Mouse (Mus musculus): Measurements from ENCODE around the gene Phf21a.

Phf21a gene

DNA sequence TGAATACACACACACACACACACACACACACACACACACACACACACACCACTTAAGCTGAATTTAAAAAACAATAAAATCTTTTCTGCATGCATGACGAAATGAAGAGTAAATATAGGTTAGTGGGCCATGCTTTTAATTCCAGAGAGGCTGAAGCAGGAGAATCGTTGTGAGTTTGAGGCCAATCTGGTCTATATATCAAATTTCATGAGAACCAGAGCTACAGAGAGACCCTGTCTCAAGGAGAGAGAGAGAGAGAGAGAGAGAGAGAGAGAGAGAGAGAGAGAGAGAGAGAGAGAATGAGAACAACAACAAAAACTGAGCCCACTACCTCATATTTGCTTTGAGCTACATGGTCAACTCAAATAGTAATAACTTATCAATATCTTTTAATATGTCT lies at the start of gene Phf21a:
Phf21a (plus strand) TSS at position 301 of the 400 bp plus-strand sequence.
- no peak for DNase-seq (ENCODE audit: low read depth, low spot score)

GRCm38 (mm10) chr2:92043285-92043684 lies 49.6 kb upstream of the Phf21a start:
- no peak for DNase-seq (ENCODE audit: low read depth, low spot score)

GRCm38 (mm10) chr2:92047601-92048000 lies 45.3 kb upstream of the Phf21a start:
- no peak for DNase-seq (ENCODE audit: low read depth, low spot score)

DNA sequence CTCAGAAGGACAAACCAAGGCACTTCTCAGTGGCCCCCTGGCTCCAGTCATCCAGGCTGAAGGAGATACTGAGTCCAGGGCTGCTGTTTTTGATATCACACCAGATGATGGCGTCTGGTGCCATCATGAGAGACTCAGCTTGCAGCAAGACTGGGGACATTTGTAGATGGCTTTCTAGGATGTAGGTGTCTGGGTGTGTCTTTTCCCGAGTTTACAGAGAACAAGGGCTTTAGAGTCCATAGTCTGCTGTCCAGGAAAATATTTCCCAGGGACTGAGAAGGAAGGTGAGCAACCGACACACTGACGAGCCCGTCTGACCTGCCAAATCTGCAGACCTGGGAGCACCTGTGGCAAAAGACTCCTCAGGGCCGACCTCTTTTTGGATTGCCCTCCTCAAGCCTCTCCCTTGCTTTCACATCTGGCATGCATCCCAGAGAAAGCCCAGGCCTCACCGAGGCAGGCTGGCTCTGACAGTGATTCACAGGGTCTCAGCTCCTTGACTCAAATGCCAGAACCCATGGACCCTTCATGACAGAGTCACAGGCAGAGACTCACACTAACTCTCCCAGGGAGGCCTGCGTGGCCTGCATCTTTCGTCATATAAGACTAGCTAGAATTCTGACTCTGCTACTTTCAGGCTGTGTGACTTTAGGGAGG lies 44.8 kb upstream of the Phf21a start:
- DNase-seq (ENCODE audit: low read depth, low spot score) = no peak

GRCm38 (mm10) chr2:92052188-92052587 lies 40.7 kb upstream of the Phf21a start:
- DNase-seq (ENCODE audit: low read depth, low spot score) = peak; percentile 14

- DNase-seq (ENCODE audit: low read depth, low spot score) = no peak
Measured at GRCm38 (mm10) chr2:92052754-92053153, 40.2 kb upstream of the Phf21a start.

DNA sequence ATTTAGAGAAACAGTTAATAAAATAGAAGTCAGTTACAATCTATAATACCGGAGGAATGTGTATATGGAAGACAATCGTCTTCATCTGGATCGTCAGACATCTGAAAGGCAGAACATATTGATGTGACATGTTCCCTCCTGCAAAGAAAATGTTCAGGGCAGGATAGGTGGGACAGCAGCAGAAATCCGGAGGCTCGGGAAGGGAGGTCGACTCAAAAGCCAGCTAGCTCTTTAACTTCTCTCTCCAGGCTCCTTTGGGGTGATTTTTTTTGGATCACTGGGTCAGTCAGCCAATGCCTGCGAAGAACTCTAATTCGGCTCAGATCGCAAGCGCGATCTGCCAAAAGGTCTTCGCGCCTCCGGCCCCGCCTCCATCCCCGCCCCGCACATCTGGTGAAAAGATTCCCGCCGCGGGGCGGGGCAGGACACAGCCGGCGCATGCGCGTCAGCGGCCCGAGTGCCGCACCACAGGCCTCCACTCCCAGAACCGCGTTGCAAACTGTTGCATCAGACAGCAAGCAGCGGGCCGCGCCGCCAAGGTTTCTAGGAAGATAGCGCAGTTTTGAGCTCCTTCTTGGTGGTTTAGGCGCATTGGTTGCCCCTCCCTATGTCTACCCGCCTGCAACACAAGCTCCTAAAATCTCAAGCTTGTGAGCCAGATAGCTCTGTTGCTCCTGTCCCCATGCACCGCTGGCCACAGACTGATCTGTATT lies 37.7 kb upstream of the Phf21a start:
- peak; percentile 95 for DNase-seq (ENCODE audit: low read depth, low spot score)

DNA sequence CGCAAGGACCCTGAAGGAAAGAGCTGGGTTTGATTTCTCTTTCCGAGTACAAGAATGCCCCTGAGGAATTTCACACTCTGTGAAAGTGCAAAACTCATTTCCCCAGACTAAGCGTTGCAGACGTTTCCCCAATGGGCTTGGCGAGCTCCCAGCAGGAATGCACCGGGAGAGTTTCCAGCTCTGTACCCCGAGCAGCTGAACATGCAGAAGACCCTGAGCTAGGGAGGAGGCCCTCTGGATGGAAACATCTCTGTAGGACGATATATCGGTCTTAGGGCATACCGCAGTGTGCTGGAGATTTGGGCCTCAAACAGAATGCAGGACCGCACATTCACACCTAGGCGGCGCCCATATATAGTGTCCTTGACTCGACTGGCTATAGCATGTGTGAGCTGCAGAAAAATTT lies 37.1 kb upstream of the Phf21a start:
- no peak for DNase-seq (ENCODE audit: low read depth, low spot score)

- DNase-seq (ENCODE audit: low read depth, low spot score) = peak; percentile 24
Measured at GRCm38 (mm10) chr2:92056760-92057159, 36.2 kb upstream of the Phf21a start.

DNA sequence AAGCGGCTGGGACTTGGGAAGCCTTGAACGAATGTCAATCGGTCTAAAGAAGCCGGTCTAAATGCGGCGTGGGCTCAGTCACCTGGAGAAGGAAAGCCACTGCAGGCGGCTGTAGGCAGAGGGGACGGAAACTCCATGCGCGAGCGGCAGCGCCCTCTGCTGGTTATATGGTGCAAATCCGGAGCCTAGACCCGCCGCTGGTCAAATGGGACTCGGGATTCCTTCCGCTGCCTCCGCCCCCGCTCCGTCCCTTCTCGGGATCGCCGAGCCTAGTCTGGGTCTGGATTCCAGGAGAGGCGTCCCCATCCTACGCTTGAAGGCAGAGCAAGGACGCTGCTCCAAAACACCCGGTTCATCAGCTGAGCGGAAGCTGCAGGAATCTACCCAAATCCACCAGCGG lies 34.4 kb upstream of the Phf21a start:
- DNase-seq (ENCODE audit: low read depth, low spot score) = peak; percentile 89

GRCm38 (mm10) chr2:92058936-92059335 lies 34.0 kb upstream of the Phf21a start:
- no peak for DNase-seq (ENCODE audit: low read depth, low spot score)

DNA sequence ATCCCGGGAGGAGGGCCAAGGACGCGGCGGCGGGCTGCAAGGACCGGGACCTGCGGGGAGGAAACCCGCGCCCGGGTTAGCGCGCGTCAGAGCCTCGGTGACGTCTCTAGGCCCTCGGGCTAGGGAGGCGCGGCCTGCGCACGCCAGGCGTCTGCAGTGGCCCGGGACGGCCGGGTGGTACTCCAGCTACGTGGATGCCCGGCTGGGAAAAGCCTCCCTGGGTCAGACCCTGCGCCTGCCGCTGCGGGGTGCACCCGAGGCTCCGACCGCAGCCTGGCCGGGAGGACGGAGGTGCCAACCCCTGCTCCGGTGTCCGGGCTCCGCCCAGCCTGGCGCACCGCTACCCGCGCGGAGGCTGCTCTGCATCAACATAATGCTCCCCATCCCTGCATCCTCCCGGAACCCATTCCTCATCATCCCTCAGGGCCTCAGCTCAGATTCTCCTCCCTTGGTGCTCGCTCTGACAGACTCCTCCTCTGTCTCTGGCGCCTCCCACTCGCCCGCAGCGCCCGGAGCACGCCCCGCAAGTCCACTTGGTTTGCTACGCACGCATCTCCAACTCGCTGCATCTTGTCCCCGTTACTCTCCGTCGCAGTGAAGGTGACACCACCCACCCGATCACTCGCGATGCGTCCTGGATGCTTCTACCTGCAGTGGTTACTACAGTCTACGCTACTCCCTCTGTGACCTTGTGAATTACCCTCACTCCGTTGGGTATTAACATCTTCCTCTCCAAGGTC lies 33.3 kb upstream of the Phf21a start:
- peak; percentile 76 for DNase-seq (ENCODE audit: low read depth, low spot score)

- DNase-seq (ENCODE audit: low read depth, low spot score) = peak; percentile 65
Measured at GRCm38 (mm10) chr2:92060291-92060690, 32.6 kb upstream of the Phf21a start.

GRCm38 (mm10) chr2:92061337-92061736 lies 31.6 kb upstream of the Phf21a start:
- DNase-seq (ENCODE audit: low read depth, low spot score) = no peak

DNA sequence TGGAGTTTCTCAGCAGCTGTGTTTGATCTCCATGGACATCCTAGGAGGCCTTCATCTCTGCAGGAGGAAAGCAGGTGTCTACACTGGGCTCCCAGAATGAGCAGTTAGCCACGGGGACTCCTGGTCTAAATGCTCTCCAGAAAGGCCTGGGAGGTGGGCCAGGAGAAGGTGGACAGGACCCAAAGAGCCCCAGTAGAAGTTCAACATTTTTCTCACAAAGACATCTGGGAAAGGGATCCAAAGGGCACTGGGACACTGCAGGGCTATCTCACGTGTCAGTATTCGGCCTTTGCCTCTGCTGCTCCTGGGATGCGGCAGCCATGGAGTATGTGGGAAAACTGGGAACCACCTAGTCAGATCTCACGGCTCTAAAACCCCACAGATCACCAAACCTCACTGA lies 29.8 kb upstream of the Phf21a start:
- DNase-seq (ENCODE audit: low read depth, low spot score) = no peak

DNA sequence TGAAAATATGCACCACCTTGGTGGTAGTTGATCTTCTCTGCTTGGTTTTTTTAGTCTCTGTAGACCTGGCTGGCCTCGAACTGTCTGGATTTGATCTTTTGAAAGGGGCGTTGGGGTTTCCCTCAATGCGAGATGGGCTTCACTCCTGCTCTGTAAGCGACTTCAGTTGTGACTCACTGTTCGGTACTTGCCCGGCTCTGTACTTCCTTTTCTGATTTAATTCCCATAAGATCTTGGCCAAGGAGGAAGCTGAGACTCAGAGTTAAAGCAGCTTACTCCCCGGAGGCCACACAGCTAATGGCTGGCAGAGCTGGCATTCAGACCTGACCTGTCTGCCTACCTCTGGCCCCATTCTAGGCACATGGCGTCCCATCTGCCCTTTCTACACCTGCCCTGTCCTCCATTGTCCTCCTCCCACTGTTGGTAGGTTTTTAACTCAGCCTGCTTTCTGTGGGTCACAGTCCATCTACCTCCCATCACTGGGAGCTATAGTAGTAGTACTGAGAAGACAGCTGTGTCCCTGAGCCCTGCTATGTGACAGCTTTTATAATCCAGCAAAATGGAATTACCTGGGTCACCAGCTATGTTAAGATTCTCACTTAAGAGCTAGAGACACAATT lies 27.5 kb upstream of the Phf21a start:
- no peak for DNase-seq (ENCODE audit: low read depth, low spot score)

DNA sequence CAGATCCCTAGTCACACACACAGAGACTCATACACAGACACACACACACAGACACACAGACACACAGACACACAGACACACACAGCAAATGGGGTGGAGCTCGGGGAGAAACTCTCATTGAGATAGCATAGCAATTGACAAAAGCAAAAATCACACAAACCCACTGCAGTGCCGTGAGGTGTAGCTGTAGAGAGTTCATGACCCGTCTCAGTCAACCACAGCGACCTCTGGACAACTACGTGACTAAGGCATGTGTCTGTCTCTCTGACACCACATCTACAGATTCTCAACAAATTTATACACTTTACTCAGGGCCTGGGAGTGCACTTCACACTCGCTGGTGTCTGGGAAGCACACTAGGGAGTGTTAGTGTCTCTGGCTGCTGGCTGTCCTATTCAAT lies 27.0 kb upstream of the Phf21a start:
- DNase-seq (ENCODE audit: low read depth, low spot score) = no peak

DNA sequence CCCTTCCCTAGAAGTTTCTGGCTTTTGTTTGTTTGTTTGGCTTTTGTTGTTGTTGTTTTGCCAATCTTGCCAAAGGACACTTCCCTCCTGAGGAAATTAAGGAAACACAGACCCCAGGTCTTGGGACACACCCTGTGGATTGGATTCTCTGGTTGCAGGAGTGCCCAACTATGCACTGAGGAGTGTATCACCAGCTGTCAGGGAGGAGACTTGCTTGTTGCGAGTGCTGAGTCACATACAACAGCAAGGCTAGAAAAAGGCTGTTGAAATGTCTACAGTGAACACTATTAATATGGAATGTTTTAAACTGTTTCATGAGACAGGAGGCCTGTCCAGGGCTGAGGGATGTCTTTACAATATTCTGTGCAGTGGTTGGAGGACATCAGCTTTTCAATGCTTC lies 26.0 kb upstream of the Phf21a start:
- no peak for DNase-seq (ENCODE audit: low read depth, low spot score)

- no peak for DNase-seq (ENCODE audit: low read depth, low spot score)
Measured at GRCm38 (mm10) chr2:92067600-92067999, 25.3 kb upstream of the Phf21a start.

- DNase-seq (ENCODE audit: low read depth, low spot score) = no peak
Measured at GRCm38 (mm10) chr2:92069630-92070029, 23.3 kb upstream of the Phf21a start.

- no peak for DNase-seq (ENCODE audit: low read depth, low spot score)
Measured at GRCm38 (mm10) chr2:92071143-92071542, 21.8 kb upstream of the Phf21a start.

DNA sequence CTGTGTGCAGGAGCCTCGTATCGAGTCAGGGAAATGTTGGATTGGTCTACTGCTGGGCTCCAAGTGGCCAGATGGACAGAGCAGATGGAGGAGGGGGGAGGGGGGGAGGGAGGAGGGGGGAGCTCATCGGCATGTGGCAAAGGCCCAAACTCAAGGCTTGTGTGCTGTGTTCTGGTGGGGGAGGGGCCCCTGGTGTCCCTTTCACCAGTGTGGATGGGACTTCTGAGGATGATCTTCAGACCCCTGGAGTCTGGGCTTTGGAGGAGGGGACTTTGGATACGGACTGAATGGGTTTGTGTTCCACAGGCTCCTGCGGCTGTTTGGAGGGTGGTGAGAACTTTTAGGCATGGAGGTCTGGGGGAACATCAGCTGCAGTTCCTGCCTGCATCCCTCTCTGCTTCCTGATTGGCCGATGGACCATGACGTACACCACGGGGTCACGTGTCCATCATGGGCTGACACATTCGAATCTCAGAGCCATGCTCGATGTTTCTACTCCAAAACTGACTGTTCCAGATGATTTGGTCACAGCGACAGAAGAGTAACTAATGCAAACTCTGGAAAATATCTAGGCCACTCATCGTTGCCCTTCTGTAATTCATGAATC lies 16.7 kb upstream of the Phf21a start:
- no peak for DNase-seq (ENCODE audit: low read depth, low spot score)

All from skeletal muscle tissue, adult 2 months (tissue).